Comparison of ENCODE assay signal across 10 mouse cellular contexts in the genomic region with DNA sequence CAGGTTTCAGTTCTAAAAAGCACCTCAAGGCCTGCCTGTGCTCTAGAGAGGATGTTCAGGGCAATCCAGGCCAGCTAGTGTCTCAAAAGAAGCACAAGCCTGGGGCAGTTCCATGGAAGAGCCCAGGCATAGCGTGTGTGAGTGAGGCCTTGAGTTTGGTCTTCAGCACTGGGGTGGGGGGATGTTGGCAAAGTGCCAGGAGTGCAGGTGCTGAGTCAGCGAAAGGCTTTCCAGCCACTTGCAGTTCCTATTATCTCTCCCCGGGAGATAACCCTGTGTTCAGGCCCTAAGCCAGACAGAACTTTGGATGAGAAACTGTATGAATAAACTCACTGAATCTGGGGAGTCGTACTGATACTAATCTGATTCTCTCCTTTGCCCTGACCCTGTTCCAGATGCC. TPM values are rescaled to one million over a fixed set of nuclear protein-coding genes. Genes with fewer than 3 reads are reported as not detected.
DNase-seq lines count a peak whose midpoint lies in the region; ATAC-seq and TF ChIP-seq lines count a peak whose summit lies in the region.
"Had no signal": no experiment of that assay in that cellular context is flagged by ENCODE, and none has a peak within 500 bp of the region (broad histone marks: within the 10 kb centered on the region; RNA-seq: fewer than 3 reads in every experiment).

No protein-coding gene starts in this region.

- 0 out of 2 replicates have a peak, but pooled peaks cover 3% of the 10 kb centered on the region for H3K4me1 ChIP-seq in limb, embryonic 12.5 days (replicated peaks)
- no peaks in the 10 kb centered on the region for H3K4me1 ChIP-seq in limb, embryonic 10.5 days

- WGBS in limb, embryonic 12.5 days, result 80% methylated on average over 4 of the region's 4 CpGs
- 93% methylated on average over 4 of the region's 4 CpGs for WGBS in limb, embryonic 10.5 days

- no peak overlapping the region for H3K4me2 ChIP-seq in limb, embryonic 12.5 days

- H3K27ac ChIP-seq in limb, embryonic 12.5 days, result no peak overlapping the region
- no peak overlapping the region for H3K27ac ChIP-seq in limb, embryonic 10.5 days
- H3K27ac ChIP-seq: gastrocnemius, adult 2 months had no signal

- H3K27me3 ChIP-seq in limb, embryonic 12.5 days, result no peaks in the 10 kb centered on the region
- no peaks in the 10 kb centered on the region for H3K27me3 ChIP-seq in limb, embryonic 10.5 days (ENCODE audit: low read depth, poor library complexity, severe bottlenecking)

- peaks cover 52% of the 10 kb centered on the region for H3K36me3 ChIP-seq in limb, embryonic 12.5 days
- peaks cover 86% of the 10 kb centered on the region for H3K36me3 ChIP-seq in limb, embryonic 10.5 days

- no peak for DNase-seq in limb, embryonic 10.5 days (ENCODE audit: low spot score)
- DNase-seq in ZHBTc4 (ENCODE audit: low read depth, low spot score), result peak; percentile 48
- DNase-seq in brain, embryonic 14.5 days (ENCODE audit: low read depth), result peak; percentile 73
- DNase-seq in mesoderm, embryonic 11.5 days (ENCODE audit: low read depth, low spot score), result peak; percentile 15
- no peak for DNase-seq in embryo, embryonic 9.5 days (ENCODE audit: extremely low spot score)
- no peak for DNase-seq in spleen, postnatal 10 days (ENCODE audit: low spot score in 2 of 2)
- DNase-seq: gastrocnemius, adult 2 months; thymus, postnatal 14 days had no signal

- no peak for TF ChIP-seq CTCF in brain, embryonic 14.5 days (IDR thresholded peaks at IDR 0.05; ENCODE audit: borderline replicate concordance, extremely low read depth, insufficient read depth, insufficient read length)

- no peak for TF ChIP-seq POLR2A in brain, embryonic 14.5 days (IDR thresholded peaks at IDR 0.05; ENCODE audit: borderline replicate concordance, extremely low read depth, insufficient read depth, insufficient read length, poor library complexity, severe bottlenecking)

- ATAC-seq in limb, embryonic 12.5 days (ENCODE audit: insufficient number of reproducible peaks, insufficient read depth, low FRiP score, low TSS enrichment, low read depth), result no peak

- H3K9ac ChIP-seq in limb, embryonic 12.5 days (replicated peaks), result 0 out of 2 replicates have a peak overlapping the region, but pooled peaks have one; percentile 27

- H3K4me3 ChIP-seq in limb, embryonic 12.5 days (replicated peaks), result no peak overlapping the region
- no peak overlapping the region for H3K4me3 ChIP-seq in limb, embryonic 10.5 days
- H3K4me3 ChIP-seq: gastrocnemius, adult 2 months had no signal

- H3K9me3 ChIP-seq in limb, embryonic 12.5 days, result no peaks in the 10 kb centered on the region
- no peaks in the 10 kb centered on the region for H3K9me3 ChIP-seq in limb, embryonic 10.5 days (replicated peaks)

RNA-seq across cellular contexts. Expression of gene Mthfd1, which starts 27.0 kb away (rescaled TPM):
- 81.2 and 83.6 TPM in 2 replicates for polyA plus RNA-seq in limb, embryonic 12.5 days (2016; fragmentation: Nextera tagmentation; extraction: Ambion mirVana)
- 100 and 121 TPM in 2 replicates for polyA plus RNA-seq in limb, embryonic 10.5 days (2016; fragmentation: Nextera tagmentation; extraction: Ambion mirVana)
- polyA plus RNA-seq in brain, embryonic 14.5 days (2012; rRNA removed), result 27.9 and 30.9 TPM in 2 replicates

RNA-seq across cellular contexts. Expression of gene Tex21, which starts 35.6 kb away (rescaled TPM):
- polyA plus RNA-seq in limb, embryonic 12.5 days (2016; fragmentation: Nextera tagmentation; extraction: Ambion mirVana), result not detected in 2 replicates
- polyA plus RNA-seq in limb, embryonic 10.5 days (2016; fragmentation: Nextera tagmentation; extraction: Ambion mirVana), result not detected in 2 replicates
- polyA plus RNA-seq in brain, embryonic 14.5 days (2012; rRNA removed), result 0.04 TPM in 1 of 2 replicates, not detected in the other
- polyA plus RNA-seq: liver, embryonic 16.5 days had no signal

RNA-seq across cellular contexts. Expression of gene Akap5, which starts 42.6 kb away (rescaled TPM):
- polyA plus RNA-seq in limb, embryonic 12.5 days (2016; fragmentation: Nextera tagmentation; extraction: Ambion mirVana), result 2.0 and 2.3 TPM in 2 replicates
- 1.2 and 1.9 TPM in 2 replicates for polyA plus RNA-seq in limb, embryonic 10.5 days (2016; fragmentation: Nextera tagmentation; extraction: Ambion mirVana)
- 4.2 and 8.5 TPM in 2 replicates for polyA plus RNA-seq in brain, embryonic 14.5 days (2012; rRNA removed)

Comparison
In these comparisons a context has a peak if more than half of its experiments do, and no peak if none do; other contexts are left out.
1. DNase-seq: peak in ZHBTc4 (single experiment), brain, embryonic 14.5 days (single experiment) and mesoderm, embryonic 11.5 days (single experiment); none in limb, embryonic 10.5 days (single experiment), embryo, embryonic 9.5 days (single experiment) and spleen, postnatal 10 days (0 of 2).